Mouse (Mus musculus): ENCODE data around the gene Cryab.

The Cryab gene

DNA sequence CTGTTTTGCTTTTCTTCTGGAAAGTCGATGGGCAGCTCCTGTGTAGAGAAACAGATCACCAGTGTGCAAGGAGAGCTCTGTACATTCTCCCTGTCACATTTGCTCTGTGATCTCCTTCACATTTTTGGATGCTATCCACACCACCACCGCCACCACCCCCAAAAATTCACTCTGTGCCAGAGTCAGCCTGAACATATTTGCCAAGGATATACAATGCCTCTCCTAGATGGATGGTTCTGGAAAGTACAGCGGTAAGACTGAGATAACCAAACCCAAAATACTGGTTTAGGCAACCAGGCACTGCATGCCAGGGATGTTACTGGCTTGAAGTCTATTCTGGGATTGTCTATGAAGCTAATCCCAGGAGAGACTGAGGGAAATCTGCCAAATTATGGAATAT lies 8.9 kb upstream of the Cryab start:
- DNase-seq (ENCODE audit: extremely low spot score, low read depth, low spot score) = no peak

DNA sequence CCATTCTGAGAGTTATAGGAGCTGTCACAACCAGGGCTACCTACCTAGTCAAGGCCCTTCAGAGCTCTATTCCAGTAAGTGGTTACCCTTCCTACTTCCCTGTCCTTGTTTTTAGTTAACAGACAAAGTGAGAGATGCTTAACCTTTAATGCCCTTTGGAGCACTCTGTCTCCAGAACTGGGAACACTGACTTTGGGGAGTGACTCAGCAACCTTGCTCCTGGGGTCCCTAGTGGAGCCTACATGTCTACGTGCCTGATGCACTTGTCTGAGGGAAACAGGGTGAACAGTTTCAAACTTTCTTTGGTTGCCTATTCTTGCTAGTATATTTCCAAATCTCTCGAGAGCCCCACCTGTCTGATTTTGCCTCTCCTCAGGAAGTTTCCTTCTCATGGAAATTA lies 8.4 kb upstream of the Cryab start:
- DNase-seq (ENCODE audit: extremely low spot score, low read depth, low spot score) = no peak

- no peak for DNase-seq (ENCODE audit: extremely low spot score, low read depth, low spot score)
Measured at GRCm38 (mm10) chr9:50745806-50746205, 5.3 kb upstream of the Cryab start.

DNA sequence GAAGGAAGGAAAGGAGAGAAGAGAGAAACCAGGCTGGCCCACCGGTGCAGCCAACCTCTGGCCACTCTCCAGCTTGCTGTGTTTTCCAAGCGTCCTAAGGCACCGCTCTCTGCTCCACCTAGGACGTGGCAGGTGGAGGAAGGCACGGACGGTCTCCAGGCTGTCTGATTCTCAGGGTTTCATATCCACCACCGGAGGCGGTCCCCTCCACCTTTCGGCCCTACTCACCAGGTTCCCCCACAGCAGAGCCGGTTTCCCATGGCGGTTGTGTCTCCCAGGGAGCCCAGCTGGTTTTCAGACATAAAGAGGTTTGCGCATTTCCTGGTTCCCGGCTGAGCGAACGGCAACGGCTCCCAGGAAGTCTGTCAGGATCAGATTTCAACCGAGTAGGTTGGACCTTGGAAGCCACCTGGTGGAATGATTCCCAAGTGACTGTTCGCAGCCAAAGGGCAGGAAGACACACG lies 4.9 kb upstream of the Cryab start, which contains the start of gene 2310030G06Rik:
TSS of gene 2310030G06Rik (minus strand) at position 323 of the 464 bp plus-strand sequence.
- no peak for DNase-seq (ENCODE audit: extremely low spot score, low read depth, low spot score)

GRCm38 (mm10) chr9:50750706-50751105 lies 419 bp upstream of the Cryab start:
- DNase-seq (ENCODE audit: extremely low spot score, low read depth, low spot score) = no peak

DNA sequence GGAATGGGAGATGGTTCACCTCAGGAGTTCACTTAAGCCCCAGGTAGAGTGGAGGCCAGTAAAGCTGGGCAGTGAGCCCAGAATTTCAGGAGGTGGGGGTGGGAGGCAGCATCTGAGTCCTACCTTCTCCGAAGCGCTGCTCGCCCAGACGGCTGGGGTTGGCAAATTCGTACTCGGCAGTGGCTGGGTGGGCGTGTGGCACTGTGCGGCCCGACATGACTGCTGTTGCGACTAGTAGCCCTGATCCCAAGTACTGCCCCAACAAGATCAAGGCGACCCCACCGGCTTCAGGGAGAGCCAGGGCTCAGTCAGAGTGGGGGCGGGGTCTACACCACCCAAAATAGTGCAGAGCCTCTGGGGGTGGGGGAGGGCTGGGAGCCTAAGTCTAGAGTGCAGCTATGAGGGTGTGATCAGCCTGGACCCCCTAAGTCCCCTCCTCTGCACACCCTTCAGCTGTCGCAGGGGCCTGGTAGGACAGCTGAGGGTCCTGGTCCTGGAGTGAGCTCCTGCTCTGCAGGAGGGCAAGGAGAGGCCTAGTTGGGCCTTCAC lies 1.0 kb downstream of the Cryab start, which contains the start of gene Hspb2:
TSS of gene Hspb2 (minus strand) at position 301 of the 549 bp plus-strand sequence.
- no peak for DNase-seq (ENCODE audit: extremely low spot score, low read depth, low spot score)

DNA sequence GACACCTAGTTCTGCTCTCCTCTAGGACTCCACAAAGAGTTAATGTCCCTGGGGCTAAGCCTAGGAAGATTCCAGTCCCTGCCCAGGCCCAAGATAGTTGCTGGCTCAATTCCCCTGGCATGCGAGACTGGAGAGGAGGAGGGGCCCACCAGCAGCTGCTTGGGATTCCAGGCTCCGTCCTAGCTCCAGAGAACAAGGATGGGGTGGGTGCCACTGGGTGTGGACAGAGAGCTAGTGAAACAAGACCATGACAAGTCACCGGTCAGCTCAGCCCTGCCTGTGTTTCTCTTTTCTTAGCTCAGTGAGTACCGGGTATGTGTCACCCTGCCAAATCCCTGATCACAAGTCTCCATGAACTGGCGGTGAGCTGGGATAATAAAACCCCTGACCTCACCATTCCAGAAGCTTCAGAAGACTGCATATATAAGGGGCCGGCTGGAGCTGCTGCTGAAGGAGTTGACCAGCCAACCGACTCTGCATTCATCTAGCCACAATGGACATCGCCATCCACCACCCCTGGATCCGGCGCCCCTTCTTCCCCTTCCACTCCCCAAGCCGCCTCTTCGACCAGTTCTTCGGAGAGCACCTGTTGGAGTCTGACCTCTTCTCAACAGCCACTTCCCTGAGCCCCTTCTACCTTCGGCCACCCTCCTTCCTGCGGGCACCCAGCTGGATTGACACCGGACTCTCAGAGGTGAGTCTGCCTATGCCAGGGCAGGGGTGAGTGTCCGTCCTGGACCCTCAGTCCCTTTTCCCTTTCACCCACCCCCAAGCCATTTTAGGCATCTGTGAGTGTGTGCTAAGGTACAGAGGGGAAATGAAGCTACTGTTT lies 1.9 kb downstream of the Cryab start:
- no peak for DNase-seq (ENCODE audit: extremely low spot score, low read depth, low spot score)

GRCm38 (mm10) chr9:50753947-50754346 lies 2.8 kb downstream of the Cryab start:
- no peak for DNase-seq (ENCODE audit: extremely low spot score, low read depth, low spot score)

DNA sequence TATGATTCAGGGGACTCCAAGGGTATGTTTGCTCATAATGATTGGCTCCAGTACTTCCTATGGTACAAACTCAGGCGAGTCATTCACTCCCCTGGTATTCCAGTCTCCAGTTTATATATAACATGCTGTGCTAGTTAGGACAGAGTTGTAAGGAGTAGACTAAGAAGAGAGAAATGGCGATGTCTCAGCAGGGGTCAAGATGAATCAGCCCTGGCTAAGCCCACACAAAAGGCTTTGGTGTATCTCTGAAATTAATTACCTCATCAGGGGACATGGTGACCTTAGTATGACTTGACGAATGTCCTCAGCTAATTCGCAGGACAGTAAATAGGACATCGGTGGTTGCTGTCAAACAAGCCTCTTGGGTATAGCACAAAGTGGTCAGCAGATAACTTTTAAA lies 5.6 kb downstream of the Cryab start:
- no peak for DNase-seq (ENCODE audit: extremely low spot score, low read depth, low spot score)

DNA sequence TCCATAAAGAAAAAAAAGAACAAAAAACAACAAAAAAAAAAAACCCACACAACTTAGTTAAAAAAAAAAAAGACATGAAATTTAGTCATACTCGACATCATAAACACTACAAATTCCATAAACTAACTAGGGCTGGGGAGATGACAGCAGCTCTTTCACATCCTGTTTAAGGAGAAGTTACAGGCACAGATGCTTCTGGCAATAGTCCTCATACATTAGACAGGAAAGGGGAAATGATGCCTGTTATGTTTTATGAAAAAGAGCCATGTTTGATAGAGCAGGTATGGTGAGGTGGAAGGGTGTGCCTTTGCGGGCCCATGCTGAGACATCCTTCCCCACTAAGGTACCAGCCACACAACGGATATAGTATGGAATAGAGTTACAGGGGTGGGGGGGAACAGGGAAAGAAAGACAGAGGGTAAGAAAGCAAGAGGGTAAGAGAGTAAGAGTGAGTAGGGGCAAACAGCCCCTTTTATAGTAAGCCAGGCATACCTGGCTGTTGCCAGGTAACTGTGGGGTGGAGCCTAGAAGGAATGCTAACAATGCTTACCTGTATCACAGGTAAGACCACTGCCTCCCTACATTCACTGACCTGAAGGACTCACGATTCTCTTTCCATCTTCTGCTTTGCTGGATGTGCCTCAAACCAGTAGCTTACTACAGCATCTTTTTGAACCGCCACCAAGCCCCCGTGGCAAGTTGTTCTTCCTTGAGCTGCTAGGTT lies 10.6 kb downstream of the Cryab start:
- DNase-seq (ENCODE audit: extremely low spot score, low read depth, low spot score) = no peak

- DNase-seq (ENCODE audit: extremely low spot score, low read depth, low spot score) = no peak
Measured at GRCm38 (mm10) chr9:50763331-50763730, 12.2 kb downstream of the Cryab start.

- DNase-seq (ENCODE audit: extremely low spot score, low read depth, low spot score) = no peak
Measured at GRCm38 (mm10) chr9:50767531-50768106, 16.5 kb downstream of the Cryab start.

GRCm38 (mm10) chr9:50768107-50769002 lies 17.2 kb downstream of the Cryab start, which contains the start of gene Fdxacb1:
TSS of gene Fdxacb1 (plus strand) at chr9:50768236.
- peak; percentile 94 for DNase-seq (ENCODE audit: extremely low spot score, low read depth, low spot score)

DNA sequence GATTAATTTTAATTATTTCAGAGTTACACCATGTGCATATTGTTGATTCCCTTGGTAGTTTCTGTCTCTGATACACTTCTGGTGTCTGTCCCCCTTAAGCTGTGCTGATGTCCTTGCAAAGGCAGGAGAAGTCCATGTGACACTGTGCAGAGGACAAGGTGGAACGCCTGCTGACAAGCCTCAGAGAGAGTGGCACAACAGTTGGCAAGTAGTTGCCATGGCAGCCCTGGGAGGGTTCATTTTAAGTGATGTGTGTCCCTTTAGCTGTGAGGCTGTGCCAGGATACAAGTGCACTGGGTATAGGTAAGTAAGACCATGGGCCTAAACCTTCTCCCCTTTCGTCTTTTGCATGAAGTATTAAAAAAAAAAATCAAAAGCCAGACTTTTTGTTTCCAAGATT lies 18.9 kb downstream of the Cryab start:
- DNase-seq (ENCODE audit: extremely low spot score, low read depth, low spot score) = no peak

DNA sequence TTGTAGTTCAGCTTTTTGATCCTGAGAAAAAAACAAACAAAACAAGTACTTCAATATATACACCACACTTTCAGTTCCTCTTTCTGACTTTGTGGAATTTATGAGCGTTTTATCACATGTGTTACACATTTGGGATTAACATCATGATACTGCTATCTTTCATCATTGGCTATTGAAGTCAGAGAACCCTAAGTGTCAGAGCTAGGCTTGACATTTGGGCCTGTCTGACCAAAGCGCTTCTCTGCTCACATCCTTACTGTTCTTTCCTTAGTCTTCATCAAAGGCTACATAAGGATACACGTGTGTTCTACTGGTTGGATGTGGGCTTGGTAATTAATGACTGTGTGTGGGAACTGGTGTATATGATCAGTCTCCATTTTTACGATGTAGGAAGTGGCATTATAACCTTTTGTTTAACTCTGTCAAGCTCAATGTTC lies 22.9 kb downstream of the Cryab start:
- no peak for DNase-seq (ENCODE audit: extremely low spot score, low read depth, low spot score)

GRCm38 (mm10) chr9:50774991-50775612 lies 24.0 kb downstream of the Cryab start, which contains the start of the genes Alg9 and 1110032A03Rik:
TSS of gene Alg9 (plus strand) at chr9:50775019.
TSS of gene 1110032A03Rik (minus strand) at chr9:50775520.
- DNase-seq (ENCODE audit: extremely low spot score, low read depth, low spot score) = peak; percentile 62

- DNase-seq (ENCODE audit: extremely low spot score, low read depth, low spot score) = no peak
Measured at GRCm38 (mm10) chr9:50775662-50776126, 24.6 kb downstream of the Cryab start.

GRCm38 (mm10) chr9:50776162-50776760 lies 25.1 kb downstream of the Cryab start:
- no peak for DNase-seq (ENCODE audit: extremely low spot score, low read depth, low spot score)

DNA sequence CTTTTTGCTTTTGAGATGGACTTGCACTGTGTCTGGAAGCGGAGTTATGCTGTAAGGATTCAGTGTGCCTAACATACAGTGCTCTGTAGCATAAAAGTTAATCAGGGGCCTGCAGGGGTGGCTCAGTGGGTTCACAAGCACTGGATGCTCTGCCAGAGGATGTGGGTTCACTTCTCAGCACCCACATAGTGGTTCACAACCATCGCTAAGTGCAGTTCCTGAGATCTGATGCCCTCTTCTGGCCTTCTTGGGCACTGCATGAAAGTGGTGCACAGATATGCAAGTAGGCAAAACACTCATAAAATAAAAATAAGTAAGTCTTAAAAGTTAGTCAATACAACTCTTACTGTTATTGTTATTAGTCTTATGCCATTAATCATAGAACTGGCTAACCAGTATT lies 31.0 kb downstream of the Cryab start:
- no peak for DNase-seq (ENCODE audit: extremely low spot score, low read depth, low spot score)

Data from hindlimb bud, embryonic 11.5 days (tissue).